Mouse (Mus musculus) embryonic fibroblast, embryonic 13.5 days (primary cell): ENCODE measurements around the gene Capn5. TPM values are rescaled to one million over a fixed set of nuclear protein-coding genes. Genes with fewer than 3 reads are reported as not detected.
"Not testable (repeated sequence)": the region's sequence is repeated elsewhere in the genome, so short reads cannot be mapped to it uniquely, and the experiment has no call there.

ENCODE experiments used
- H3K27ac ChIP-seq: 2 replicates; pipeline ENCODE4 v1.5.1; 2012; ENCODE audit warnings: low read length, control low read depth, inconsistent platforms; ENCODE audit not compliant: insufficient read depth
- H3K4me1 ChIP-seq: 2 replicates; pipeline ENCODE4 v1.6.1; 2011; ENCODE audit warnings: low read length; ENCODE audit not compliant: control insufficient read depth, insufficient read depth
- H3K4me3 ChIP-seq: 2 replicates; pipeline ENCODE4 v1.5.1; 2011; ENCODE audit warnings: mild to moderate bottlenecking, control low read depth, low read length; ENCODE audit not compliant: insufficient read depth
- CTCF ChIP-seq: IDR thresholded peaks from 2 replicates; pipeline ENCODE4 v1.5.1; 2011; ENCODE audit warnings: mild to moderate bottlenecking, control low read depth, low read length, moderate library complexity, borderline replicate concordance; ENCODE audit not compliant: insufficient read depth
- POLR2A ChIP-seq: IDR thresholded peaks from 2 replicates; pipeline ENCODE4 v1.6.1; 2011; ENCODE audit warnings: low read depth, mild to moderate bottlenecking, control low read depth, low read length, moderate library complexity
- polyA plus RNA-seq: library from polyadenylated mRNA; stranded (reverse); fragments of >200 nt; gene quantifications from 2 replicates; pipeline ENCODE4 v1.2.4, GENCODE M21; 2011; ENCODE audit warnings: low read depth; ENCODE audit not compliant: missing spikeins, insufficient read length

The Capn5 gene
- polyA plus RNA-seq, 1 experiment, result 8.9 TPM

GRCm38 (mm10) chr7:98193515-98194025 is 15.5 kb upstream of the Capn5 start:
- TF ChIP-seq POLR2A, result no peak
- no peak for TF ChIP-seq CTCF
- H3K4me1 ChIP-seq, result peaks cover 5% of the 10 kb centered on the region; the same call in 1 of the 2 replicates
- H3K4me3 ChIP-seq, result peak overlapping the region; percentile 16; the same call in 1 of the 2 replicates
- H3K27ac ChIP-seq, result no peak overlapping the region

DNA sequence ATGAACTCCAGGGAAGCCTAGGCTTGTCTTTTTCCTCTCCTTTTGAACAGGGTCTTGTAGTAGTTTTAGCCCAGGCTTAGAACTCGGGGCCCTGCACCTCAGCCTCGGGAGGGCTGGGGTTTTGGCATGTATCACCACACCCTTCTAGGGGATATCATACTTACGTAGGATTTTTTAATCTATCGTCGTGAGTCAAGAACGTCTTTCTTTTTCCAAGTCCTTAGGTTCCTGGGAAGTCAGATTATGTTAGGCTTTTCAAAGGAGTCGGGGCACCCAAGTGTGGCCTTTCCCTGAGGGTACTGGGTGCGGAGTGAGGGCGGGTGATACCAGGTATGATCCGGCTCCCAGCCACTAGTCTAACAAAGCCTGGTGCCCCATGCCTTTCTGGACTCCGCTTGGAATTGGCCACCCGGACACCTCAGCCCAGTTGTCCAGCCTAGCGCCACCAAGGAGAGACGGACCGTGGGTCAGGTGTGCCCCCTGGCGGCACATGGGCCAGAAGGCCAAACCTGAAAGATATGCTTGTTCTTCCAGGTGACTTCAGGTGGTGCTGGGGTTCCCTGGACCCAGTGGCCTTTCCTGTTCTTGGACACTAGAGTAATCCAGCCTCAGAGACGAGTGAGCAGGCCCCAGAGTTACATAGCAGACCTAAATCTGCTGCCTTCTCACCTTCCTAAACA is 13.6 kb upstream of the Capn5 start:
- no peak overlapping the region for H3K27ac ChIP-seq
- TF ChIP-seq POLR2A, result no peak
- peak; percentile 81 for TF ChIP-seq CTCF

DNA sequence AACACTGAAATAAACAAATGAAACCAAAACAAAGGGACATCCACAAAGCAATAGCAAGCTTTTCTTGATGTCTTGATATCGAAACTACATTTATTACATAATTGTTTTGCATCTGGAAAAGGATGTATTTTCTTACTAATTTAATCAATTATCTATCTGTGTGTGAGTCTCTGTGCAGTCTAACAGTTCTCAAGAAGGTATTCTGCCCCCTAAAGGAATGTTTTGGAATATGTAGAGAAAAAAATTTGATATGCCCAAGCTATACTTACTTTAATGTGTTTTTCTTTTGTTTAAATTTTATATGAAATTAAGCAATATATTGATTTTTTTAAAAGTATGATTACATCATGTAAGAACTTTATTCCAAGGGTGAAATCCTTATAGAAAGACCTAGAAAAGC is 12.5 kb upstream of the Capn5 start:
- Histone ChIP-seq H3K27ac (no peak overlapping the region), H3K4me3 (no peak overlapping the region), H3K4me1 (peaks cover 10% of the 10 kb centered on the region)
- TF ChIP-seq CTCF (no peak), POLR2A (no peak)

More for the DNA sequence above, 13.6 kb upstream of the Capn5 start:
- no peak overlapping the region for H3K4me3 ChIP-seq
- peaks cover 7% of the 10 kb centered on the region for H3K4me1 ChIP-seq

DNA sequence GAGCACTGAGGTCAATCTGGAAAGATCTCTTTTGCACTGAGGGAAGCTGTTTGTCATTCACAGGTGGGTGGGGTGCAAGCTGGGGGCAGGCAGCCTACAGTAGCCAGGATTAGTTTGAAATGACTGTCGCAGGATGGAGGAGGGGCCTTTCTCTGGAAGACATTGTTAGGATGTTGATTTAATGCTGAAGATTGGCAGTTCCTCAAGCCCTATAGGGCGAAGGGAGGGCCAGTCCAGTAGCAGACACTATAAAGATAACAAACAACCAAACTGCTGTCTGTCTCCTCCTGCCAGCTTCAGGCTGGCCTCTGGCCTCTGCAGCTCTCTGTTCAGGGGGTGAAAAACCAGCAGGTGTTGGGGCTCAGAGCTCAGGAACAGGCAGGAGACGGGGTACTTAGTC is 11.7 kb upstream of the Capn5 start:
- Histone ChIP-seq H3K4me3 (no peak overlapping the region), H3K4me1 (peaks cover 10% of the 10 kb centered on the region), H3K27ac (no peak overlapping the region)
- TF ChIP-seq POLR2A (no peak), CTCF (no peak)

- TF ChIP-seq CTCF (no peak), POLR2A (no peak)
Observed at GRCm38 (mm10) chr7:98188680-98189079, 10.6 kb upstream of the Capn5 start.

DNA sequence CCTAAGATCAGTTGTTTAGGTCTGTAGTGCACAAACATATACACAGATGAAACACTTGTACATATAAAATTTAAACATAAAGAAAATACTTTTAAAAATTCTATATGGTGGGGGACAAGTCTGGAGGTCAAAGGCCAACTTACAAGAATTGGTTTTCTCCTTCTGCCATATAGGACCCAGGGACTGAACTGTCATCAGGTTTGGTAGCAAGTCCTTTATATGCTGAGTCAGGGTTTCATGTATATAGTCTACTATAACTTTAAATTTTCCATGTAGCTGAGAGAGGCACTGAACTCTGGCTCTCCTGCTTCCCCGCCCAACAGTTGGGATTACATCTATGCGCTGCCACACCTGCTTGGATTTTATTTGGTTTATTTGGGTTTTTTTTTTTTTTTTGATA is 10.2 kb upstream of the Capn5 start:
- Histone ChIP-seq H3K4me1 (peaks cover 5% of the 10 kb centered on the region), H3K27ac (no peak overlapping the region), H3K4me3 (no peak overlapping the region)
- TF ChIP-seq CTCF, result no peak

More at GRCm38 (mm10) chr7:98188680-98189079, 10.6 kb upstream of the Capn5 start:
- Histone ChIP-seq H3K4me3 (no peak overlapping the region), H3K4me1 (peaks cover 6% of the 10 kb centered on the region), H3K27ac (no peak overlapping the region)

DNA sequence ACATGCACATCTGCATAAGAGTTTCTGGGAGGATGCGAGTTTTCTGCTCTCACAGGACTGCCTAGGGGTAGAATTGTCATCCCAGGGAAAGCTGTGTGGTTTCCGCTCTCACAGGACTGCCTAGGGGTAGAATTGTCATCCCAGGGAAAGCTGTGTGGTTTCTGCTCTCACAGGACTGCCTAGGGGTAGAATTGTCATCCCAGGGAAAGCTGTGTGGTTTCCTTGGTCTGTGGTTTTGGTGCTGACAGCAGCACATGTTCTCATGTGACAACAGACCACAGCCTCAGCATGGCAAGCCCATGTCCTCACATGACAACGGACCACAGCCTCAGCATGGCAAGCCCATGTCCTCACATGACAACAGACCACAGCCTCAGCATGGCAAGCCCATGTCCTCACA is 9.3 kb upstream of the Capn5 start:
- H3K4me1 ChIP-seq, H3K27ac ChIP-seq, H3K4me3 ChIP-seq: not testable (repeated sequence)

- no peak overlapping the region for H3K27ac ChIP-seq
- TF ChIP-seq POLR2A (no peak), CTCF (no peak)
- H3K4me1 ChIP-seq, result peaks cover 5% of the 10 kb centered on the region
- no peak overlapping the region for H3K4me3 ChIP-seq
Observed at GRCm38 (mm10) chr7:98186637-98187036, 8.6 kb upstream of the Capn5 start.

DNA sequence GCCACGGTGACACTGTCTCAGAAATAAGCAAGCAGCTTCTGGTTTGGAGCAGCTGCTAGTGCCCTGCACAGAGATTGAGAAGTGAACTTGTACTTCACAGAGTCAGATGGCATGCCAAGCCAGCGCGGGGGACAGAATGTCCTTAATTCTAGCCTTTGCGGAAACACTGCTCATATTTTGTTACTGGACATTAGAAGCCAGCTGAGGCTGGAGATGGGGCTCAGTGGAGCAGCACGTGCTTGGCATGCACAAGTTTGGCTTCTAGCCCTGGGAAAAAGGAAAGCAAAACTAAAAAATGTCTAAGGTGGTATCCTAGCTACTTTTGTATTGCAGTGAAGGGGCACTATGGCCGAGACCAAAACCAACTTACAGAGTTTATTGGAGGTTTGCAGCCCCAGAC is 7.3 kb upstream of the Capn5 start:
- no peak overlapping the region for H3K27ac ChIP-seq
- no peak overlapping the region for H3K4me3 ChIP-seq
- TF ChIP-seq CTCF (no peak), POLR2A (no peak)
- peaks cover 5% of the 10 kb centered on the region for H3K4me1 ChIP-seq

GRCm38 (mm10) chr7:98178560-98179231 is 622 bp upstream of the Capn5 start:
- TF ChIP-seq CTCF (no peak), POLR2A (no peak; the same call in 1 of the 2 replicates)
- Histone ChIP-seq H3K27ac (peak overlapping the region; percentile 48), H3K4me3 (peak overlapping the region; percentile 38), H3K4me1 (no peaks in the 10 kb centered on the region)

DNA sequence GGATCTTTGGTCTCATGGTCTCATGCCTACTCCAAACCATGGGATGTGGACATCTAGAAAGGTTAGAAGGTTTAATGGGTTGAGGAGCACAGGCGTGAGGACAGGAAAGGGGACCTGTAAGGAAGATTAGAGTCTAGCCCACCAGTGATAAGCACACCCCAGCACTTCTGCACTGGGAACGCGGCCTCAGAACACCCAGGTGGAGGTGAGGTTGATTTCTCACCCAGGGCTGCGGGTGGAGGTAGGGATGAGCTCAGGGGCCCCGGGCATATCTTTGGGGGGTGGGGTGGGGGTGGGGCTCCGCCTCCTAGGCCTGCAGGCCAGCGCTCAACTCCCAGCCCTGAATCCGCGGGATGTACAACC is 527 bp downstream of the Capn5 start:
- Histone ChIP-seq H3K4me3 (peak overlapping the region; percentile 59), H3K4me1 (no peaks in the 10 kb centered on the region), H3K27ac (no peak overlapping the region)
- TF ChIP-seq CTCF (no peak), POLR2A (no peak)
